Mouse (Mus musculus) limb, embryonic 11.5 days (tissue): ENCODE results near the gene Dnajc5. TPM values are rescaled to one million over a fixed set of nuclear protein-coding genes. Genes with fewer than 3 reads are reported as not detected.

ENCODE experiments used
- ATAC-seq: fragments of 200-750 bp; cut with Nextera tagmentation; 2 replicates; pipeline ENCODE4 v1.8.0; 2017; ENCODE audit warnings: low read depth; ENCODE audit not compliant: insufficient number of reproducible peaks, low FRiP score, low TSS enrichment
- DNase-seq: peaks from one replicate; pipeline ENCODE4 v3.0.0-alpha.2; 2015; ENCODE audit warnings: low spot score
- H3K27ac ChIP-seq: fragments of 300-500 bp; sonication (generic); replicated peaks from 2 replicates; pipeline ENCODE4 v1.5.1; 2014; ENCODE audit warnings: low read depth, mild to moderate bottlenecking, low read length
- H3K27me3 ChIP-seq: fragments of 300-500 bp; sonication (generic); 2 replicates; pipeline ENCODE4 v1.6.1; 2014; ENCODE audit warnings: mild to moderate bottlenecking, low read length, mixed read lengths; ENCODE audit not compliant: control insufficient read depth, insufficient read depth
- H3K36me3 ChIP-seq: fragments of 300-500 bp; sonication (generic); 2 replicates; pipeline ENCODE4 v1.6.1; 2014; ENCODE audit warnings: mild to moderate bottlenecking, low read length, moderate library complexity, mixed read lengths; ENCODE audit not compliant: control insufficient read depth, insufficient read depth
- H3K4me1 ChIP-seq: fragments of 300-500 bp; sonication (generic); 2 replicates; pipeline ENCODE4 v1.6.1; 2014; ENCODE audit warnings: low read length, mixed read lengths; ENCODE audit not compliant: control insufficient read depth, insufficient read depth
- H3K4me2 ChIP-seq: fragments of 300-500 bp; sonication (generic); 2 replicates; pipeline ENCODE4 v1.6.1; 2014; ENCODE audit warnings: low read depth, mild to moderate bottlenecking, moderate library complexity; ENCODE audit not compliant: severe bottlenecking
- H3K4me3 ChIP-seq: fragments of 300-500 bp; sonication (generic); 2 replicates; pipeline ENCODE4 v1.5.1; 2014; ENCODE audit warnings: low read depth, low read length
- H3K9ac ChIP-seq: fragments of 300-500 bp; sonication (generic); 2 replicates; pipeline ENCODE4 v1.6.1; 2014; ENCODE audit warnings: mild to moderate bottlenecking, low read length
- H3K9me3 ChIP-seq: fragments of 300-500 bp; sonication (generic); 2 replicates; pipeline ENCODE4 v1.6.1; 2016; ENCODE audit warnings: low read length; ENCODE audit not compliant: control insufficient read depth
- WGBS: fragments of 180-500 bp; shearing (Covaris S2); extraction: QIAGEN DNeasy Blood & Tissue Kit; methylation state at CpG from one replicate; pipeline ENCODE4 v1.1.7; 2014; 5-methylcytosine and 5-hydroxymethylcytosine counted together
- polyA plus RNA-seq: library from polyadenylated mRNA; unstranded; fragments of >200 nt; fragmentation: Nextera tagmentation; extraction: Ambion mirVana; gene quantifications from 2 replicates; pipeline ENCODE4 v1.2.1, GENCODE M21; 2014

The Dnajc5 gene
- polyA plus RNA-seq, 1 experiment from 2014 or later = 75.3 TPM

DNA sequence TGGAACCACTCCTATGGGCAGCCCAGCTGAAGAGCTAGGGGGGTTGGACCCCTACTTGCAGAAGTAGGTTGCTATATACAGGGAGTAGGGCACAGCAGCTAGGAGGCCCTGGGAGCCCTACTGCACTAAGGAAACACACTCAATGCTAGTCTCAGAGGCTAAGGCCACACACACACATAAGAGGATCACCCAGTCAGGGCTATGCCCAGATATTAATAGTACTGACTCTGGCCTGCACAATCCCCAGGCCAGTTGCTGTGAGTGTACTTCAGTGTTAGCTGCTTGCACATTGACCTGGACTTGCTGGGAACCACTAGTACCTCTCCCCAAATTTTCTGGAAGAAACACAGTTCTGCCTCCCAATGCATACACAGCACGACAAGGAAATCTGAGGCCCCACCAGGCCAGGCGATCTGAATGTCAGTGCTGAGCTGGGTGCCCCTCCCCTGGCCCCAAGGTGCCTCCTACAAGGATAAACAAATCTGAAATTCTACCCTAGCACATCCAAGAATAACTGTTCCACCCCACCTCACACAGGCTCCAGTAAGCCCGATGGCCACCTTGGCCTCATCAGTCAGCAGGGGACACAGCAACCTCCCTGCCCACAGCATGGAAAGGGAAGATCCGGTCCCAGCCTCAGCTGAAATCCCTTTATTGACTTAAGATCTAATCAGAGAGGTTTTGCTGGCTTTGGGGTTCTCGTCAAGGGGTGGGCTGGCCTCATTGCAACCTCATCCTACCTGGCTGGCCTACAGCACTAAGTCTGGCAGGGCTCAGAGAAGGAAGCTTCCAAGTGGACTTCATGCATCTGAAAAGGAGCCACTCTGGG is 58.7 kb downstream of the Dnajc5 start:
- H3K27me3 ChIP-seq = no peaks in the 10 kb centered on the region
- H3K9ac ChIP-seq = no peak overlapping the region
- no peak overlapping the region for H3K4me2 ChIP-seq
- ATAC-seq = no peak
- H3K36me3 ChIP-seq = no peaks in the 10 kb centered on the region
- WGBS = 74% methylated on average over 5 of the region's 5 CpGs
- peaks cover 3% of the 10 kb centered on the region; the same call in 1 of the 2 replicates for H3K4me1 ChIP-seq
- no peak overlapping the region for H3K4me3 ChIP-seq
- no peak for DNase-seq
- H3K27ac ChIP-seq = no peak overlapping the region
- H3K9me3 ChIP-seq = no peaks in the 10 kb centered on the region

DNA sequence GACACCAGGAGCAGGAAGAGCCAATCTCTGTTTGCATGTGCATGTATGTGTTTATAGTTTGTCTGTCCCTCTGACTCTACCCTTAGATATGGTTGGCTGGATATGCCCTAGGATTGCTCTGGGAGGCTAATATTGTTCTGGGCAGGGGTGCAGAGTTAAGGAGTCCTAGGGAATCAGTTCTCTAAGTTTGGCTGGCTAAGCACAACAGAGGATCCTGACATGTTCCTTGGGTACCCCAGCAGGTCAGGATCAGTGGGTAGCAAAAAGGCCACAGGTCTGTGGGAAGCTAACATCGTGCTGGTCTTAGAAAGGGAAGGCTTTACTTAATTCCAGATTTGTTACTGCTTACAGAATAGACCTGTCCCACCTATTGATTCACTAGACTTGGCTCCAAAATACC is 59.4 kb downstream of the Dnajc5 start:
- Histone ChIP-seq H3K4me2 (no peak overlapping the region), H3K9ac (no peak overlapping the region), H3K9me3 (no peaks in the 10 kb centered on the region), H3K36me3 (peaks cover 4% of the 10 kb centered on the region), H3K27ac (no peak overlapping the region), H3K4me1 (peaks cover 3% of the 10 kb centered on the region; the same call in 1 of the 2 replicates), H3K4me3 (no peak overlapping the region), H3K27me3 (no peaks in the 10 kb centered on the region)
- DNase-seq = no peak
- 90% methylated on average over 1 of the region's 1 CpGs for WGBS
- ATAC-seq = no peak

DNA sequence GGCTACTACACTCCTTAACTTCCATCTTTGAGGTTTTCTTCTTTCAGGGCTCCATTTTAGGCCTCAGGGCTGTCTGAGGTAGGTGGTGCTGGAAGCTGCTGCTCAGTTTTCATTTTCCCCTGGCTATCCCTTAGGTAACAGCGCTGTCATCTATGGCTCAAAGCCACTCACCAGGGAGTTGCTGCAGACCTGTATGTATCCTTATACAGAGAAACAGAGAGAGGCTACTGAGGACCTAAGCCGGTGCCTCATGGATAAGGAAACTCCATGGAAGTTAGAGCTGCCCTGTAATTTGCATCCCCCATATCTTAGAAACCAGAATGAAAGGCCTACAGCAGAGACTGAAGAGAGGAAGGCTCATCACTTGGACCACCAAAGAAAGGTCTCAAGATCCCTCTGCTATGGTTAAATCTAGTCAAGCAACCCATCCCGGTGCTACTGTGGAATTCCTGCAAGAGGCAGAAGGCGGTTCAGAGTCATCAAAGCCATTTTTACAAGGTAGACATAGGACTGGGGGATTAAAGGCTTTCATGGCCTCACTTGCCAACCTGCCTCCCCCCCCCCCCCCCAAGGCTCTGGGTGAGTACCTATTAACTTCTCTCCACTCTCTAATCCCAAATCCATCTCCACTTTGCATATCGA is 60.0 kb downstream of the Dnajc5 start:
- no peaks in the 10 kb centered on the region for H3K27me3 ChIP-seq
- peak overlapping the region; percentile 89 for H3K4me2 ChIP-seq
- H3K4me3 ChIP-seq = peak overlapping the region; percentile 60
- peaks cover 3% of the 10 kb centered on the region; the same call in 1 of the 2 replicates for H3K4me1 ChIP-seq
- DNase-seq (peak; percentile 17), ATAC-seq (no peak)
- no peak overlapping the region for H3K27ac ChIP-seq
- peaks cover 7% of the 10 kb centered on the region for H3K36me3 ChIP-seq
- no peaks in the 10 kb centered on the region for H3K9me3 ChIP-seq
- WGBS = 75% methylated on average over 5 of the region's 5 CpGs
- peak overlapping the region; percentile 47; the same call in 1 of the 2 replicates for H3K9ac ChIP-seq

DNA sequence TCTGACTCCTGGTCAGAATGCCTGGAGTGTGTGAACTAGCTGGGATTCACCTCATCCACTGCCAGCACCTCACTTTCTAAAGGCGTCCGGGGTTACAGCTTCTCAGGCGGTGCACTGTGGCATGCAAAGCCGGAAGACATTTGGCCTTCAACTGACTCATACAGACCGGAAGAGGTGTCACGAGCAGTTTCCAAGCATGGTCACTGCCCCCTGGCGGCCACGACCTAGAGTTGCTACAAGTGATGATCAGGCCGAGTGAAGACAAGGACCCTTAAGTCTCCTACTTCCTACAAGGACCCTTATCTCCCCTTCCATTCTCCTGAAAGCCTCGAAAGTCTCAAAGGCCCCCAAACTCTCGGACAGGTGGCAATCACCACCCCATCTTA is 60.7 kb downstream of the Dnajc5 start:
- H3K27ac ChIP-seq = 0 out of 2 replicates have a peak overlapping the region, but pooled peaks have one; percentile 23
- peak; percentile 77 for ATAC-seq
- H3K27me3 ChIP-seq = no peaks in the 10 kb centered on the region
- H3K4me3 ChIP-seq = peak overlapping the region; percentile 60
- H3K4me1 ChIP-seq = peaks cover 3% of the 10 kb centered on the region; the same call in 1 of the 2 replicates
- under 1% methylated on average over 11 of the region's 11 CpGs for WGBS
- peak; percentile 87 for DNase-seq
- H3K9ac ChIP-seq = peak overlapping the region; percentile 55
- H3K4me2 ChIP-seq = peak overlapping the region; percentile 89
- no peaks in the 10 kb centered on the region for H3K9me3 ChIP-seq
- H3K36me3 ChIP-seq = peaks cover 11% of the 10 kb centered on the region

DNA sequence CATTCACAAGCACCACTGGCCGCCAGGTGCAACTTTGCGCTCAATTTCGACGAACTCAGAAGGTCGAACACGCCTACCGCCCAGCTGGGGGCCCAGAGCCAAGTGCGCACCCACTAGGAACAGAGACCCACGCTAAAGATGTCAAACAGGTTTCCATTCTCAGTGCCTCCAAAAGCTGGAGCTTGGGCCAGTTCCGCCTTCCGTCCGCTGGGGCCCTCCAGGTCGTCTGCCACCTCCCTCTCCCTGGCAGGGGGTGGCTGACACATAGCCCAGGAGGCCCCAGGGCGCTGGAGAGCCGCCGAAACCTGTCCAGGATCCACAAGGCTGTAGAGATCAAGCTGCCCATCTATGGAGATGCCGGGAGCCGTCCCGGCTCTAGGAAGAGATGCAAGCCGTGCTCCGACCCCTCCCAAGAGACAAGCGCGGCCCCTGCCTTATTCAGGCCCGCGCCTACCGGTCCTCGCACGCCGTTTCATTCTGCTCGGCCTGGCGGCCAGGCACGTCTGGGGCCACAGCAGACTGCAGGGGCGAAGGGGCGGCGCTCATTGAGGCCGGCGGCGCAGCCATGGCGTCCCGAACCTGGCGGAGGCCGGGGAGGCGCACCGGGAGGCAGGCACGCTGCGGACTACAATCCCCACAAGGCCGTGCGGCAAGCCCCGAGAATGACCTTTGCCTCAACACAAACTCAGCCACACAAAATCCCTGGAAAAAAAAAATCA is 61.3 kb downstream of the Dnajc5 start:
- Histone ChIP-seq H3K4me3 (peak overlapping the region; percentile 60), H3K27me3 (no peaks in the 10 kb centered on the region), H3K9me3 (no peaks in the 10 kb centered on the region), H3K27ac (peak overlapping the region; percentile 23; the same call in 1 of the 2 replicates), H3K36me3 (peaks cover 16% of the 10 kb centered on the region), H3K9ac (peak overlapping the region; percentile 55), H3K4me1 (peaks cover 3% of the 10 kb centered on the region; the same call in 1 of the 2 replicates), H3K4me2 (peak overlapping the region; percentile 89)
- ATAC-seq (peak; percentile 86), DNase-seq (peak; percentile 89)
- 1% methylated on average over 49 of the region's 49 CpGs for WGBS

DNA sequence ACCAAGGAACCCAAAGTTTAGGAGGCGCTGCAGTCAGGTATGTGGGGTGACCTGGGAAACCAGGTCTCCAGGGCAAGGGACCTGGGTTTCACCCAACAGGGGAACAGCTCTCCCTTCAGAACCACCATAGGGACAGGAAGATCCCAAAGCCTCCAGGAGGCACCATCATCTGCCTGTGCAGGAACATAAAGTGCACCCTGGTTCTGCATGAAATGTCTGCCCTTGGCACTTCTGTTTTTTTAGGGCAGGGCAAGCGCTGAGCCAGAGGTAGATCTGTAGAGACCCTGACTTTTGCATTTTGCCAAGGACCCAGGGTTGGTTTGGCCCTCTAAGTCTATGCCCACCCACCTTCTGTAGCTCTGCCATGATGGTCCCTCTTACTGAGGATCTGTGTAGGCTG is 62.1 kb downstream of the Dnajc5 start:
- Histone ChIP-seq H3K9ac (no peak overlapping the region), H3K9me3 (no peaks in the 10 kb centered on the region), H3K4me2 (no peak overlapping the region), H3K36me3 (peaks cover 22% of the 10 kb centered on the region), H3K4me1 (peaks cover 3% of the 10 kb centered on the region; the same call in 1 of the 2 replicates), H3K27ac (no peak overlapping the region), H3K27me3 (no peaks in the 10 kb centered on the region), H3K4me3 (0 out of 2 replicates have a peak overlapping the region, but pooled peaks have one; percentile 7)
- DNase-seq = peak; percentile 22
- no peak for ATAC-seq
- 86% methylated on average over 2 of the region's 2 CpGs for WGBS

DNA sequence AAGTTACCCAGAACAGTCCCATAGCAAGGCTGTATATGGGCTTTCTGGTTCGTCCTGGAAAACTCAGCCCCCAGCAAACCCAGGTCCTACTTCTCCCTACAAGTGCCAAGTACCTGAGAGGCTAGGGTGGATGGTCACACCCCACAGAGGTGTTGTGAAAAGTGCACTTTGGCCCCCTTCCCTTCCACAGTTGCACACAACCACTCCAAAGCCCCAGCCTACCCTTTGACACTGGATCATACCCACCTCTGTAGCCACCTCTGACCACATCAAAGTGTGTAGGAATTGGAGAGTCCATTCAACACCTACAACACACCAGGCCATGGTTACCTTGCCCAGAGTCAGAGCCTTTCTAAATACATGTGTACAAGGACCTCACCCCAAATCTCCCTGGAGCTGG is 62.7 kb downstream of the Dnajc5 start:
- peak; percentile 18 for DNase-seq
- no peak for ATAC-seq
- 92% methylated on average over 1 of the region's 1 CpGs for WGBS
- H3K9ac ChIP-seq = no peak overlapping the region
- peaks cover 22% of the 10 kb centered on the region for H3K36me3 ChIP-seq
- peaks cover 3% of the 10 kb centered on the region; the same call in 1 of the 2 replicates for H3K4me1 ChIP-seq
- H3K9me3 ChIP-seq = no peaks in the 10 kb centered on the region
- no peak overlapping the region for H3K4me2 ChIP-seq
- no peak overlapping the region for H3K27ac ChIP-seq
- no peak overlapping the region for H3K4me3 ChIP-seq
- no peaks in the 10 kb centered on the region for H3K27me3 ChIP-seq
